Mouse (Mus musculus) telencephalon, adult 2 months (tissue): ENCODE data around the gene Disp3.

ENCODE experiments used
- DNase-seq: peaks from one replicate; pipeline ENCODE4 v3.0.0-alpha.2; 2011; ENCODE audit warnings: low read depth, low spot score

Disp3 gene

DNA sequence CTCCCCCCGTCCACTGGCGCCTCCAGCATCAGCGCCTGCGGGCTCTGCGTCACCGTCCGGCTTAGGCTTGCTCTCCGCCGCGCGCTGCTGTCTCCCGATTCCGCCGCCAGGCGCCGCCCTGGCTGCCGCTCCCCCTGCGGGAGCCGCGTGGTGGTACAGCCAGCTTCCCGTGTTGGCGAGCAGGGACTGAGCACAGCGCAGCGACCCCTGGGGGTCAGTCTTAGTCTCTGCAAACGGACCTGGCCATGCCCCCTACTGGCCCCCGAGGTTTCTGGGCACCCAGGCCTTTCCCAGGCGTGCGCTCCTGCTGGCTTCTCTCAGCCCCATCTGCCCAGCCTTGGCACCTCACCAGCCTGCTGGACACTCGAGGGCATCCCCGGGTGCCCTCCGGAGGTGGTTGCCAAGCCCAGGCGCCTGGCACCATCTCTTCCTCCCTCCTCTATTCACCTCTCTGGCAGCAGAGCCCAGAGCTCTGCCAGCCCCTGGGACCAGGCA is 337 bp upstream of the Disp3 start:
- DNase-seq = peak; percentile 87

GRCm38 (mm10) chr4:148287041-148287440 is 724 bp downstream of the Disp3 start:
- DNase-seq = no peak

- DNase-seq = no peak
Observed at GRCm38 (mm10) chr4:148286226-148287031, 1.3 kb downstream of the Disp3 start.

DNA sequence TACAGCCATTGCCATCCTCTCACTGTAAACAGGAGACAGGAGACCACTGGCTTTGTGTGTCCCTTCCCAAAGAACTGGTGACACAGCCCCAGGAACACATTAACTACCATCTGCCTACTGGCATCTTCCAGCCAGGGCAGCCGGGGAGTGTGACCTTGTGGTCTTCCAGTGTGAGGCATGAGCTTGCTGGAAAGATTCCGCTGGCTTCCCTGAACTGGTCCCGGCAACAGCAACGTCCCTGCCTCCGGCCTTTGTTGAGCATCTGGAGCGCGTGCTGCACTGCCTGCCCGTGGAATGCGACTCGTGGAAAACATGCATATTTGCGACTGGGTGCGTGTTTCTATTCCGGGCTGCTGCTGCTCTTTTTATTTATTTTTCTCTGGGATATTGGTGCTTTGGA is 3.5 kb downstream of the Disp3 start:
- no peak for DNase-seq

DNA sequence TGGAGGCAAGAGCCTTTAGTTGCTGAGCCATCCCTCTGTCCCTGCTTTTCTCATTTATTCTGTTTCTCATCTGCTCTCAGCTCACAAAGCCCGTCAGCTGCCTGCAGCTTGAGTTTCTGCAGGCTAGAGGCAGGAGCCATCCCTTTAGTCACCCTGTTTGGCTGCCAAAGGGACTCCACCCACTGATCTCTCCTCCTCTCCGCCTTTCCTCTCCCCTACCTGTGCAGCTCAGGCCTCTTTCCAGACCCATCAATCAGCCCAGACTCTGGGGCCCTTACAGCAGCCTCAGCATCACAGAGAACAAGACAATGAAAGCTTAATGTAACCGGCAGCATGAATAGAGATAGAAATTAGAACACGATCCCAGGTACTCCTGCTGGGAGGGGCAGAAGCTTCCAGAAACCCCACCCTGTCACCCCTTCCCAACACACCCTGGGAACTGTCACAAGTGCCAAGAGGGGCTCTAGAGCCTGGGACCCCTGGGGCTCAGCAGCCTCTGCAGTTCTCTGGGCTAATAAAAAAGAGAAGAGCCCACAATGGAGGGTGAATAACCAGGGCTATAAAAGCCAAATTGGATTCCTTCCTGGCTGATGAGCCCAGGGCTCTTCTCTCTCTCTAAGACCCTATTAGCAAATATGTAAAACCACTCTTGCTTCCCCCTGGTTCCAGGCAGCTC is 10.8 kb downstream of the Disp3 start:
- no peak for DNase-seq

GRCm38 (mm10) chr4:148274671-148275070 is 13.1 kb downstream of the Disp3 start:
- no peak for DNase-seq

DNA sequence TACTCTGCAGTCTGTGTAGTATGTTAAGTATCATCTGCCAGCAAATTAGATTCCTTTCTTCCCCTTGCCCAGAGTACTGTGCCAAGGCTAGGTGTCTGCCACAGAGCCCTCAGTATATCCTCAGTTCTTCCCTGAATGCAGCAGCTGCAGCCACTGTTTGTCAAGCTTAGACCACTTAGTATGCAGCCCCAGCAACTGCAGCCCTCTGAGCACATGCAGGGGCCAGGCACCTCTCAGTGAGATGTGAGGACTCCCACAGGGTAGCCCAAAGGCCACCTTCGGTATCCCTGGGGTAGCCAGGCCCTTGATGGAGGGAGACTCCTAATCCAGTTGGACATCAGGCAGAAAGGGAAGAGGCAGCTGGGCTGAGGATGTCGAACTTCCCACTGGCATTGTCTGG is 14.5 kb downstream of the Disp3 start:
- DNase-seq = no peak

GRCm38 (mm10) chr4:148271656-148272055 is 16.1 kb downstream of the Disp3 start:
- no peak for DNase-seq

GRCm38 (mm10) chr4:148266973-148267507 is 20.7 kb downstream of the Disp3 start:
- no peak for DNase-seq

DNA sequence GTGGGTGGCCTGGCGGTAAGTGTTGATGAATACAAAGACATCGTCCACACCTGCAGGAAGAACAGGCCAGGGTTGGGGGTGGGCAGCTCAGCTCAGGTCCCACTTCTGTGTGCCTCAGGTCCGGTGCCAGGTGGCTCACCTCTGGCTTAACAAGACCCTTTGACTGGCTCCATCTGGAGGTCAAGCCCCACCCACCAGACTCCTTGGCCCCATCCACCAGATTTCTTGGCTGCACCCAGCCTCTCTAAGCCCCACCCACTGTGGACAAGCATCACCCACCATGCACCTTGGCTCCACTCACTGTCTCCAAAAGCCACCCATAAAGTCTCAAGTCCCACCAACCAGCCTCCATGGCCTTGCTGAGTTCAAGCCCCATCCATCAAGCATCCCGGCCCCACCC is 27.8 kb downstream of the Disp3 start:
- DNase-seq = no peak

DNA sequence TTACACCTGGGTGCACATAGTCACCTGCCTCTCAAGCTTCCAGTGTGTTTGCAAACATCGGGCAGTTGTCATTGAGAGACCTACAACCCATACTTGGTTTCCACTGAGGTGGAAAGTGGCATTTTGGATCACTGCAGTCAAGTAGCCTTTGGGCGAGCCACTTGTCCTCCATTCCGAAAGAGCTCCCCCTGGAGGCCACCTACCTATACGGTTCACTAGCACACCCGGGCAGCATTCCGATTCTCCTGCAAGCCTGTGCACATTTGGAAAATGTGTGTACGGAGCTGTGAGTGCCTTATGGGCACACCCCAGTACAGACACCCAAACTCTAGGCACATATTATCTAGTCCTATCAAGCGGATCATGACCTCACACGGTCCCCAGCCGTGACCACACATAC is 38.4 kb downstream of the Disp3 start:
- DNase-seq = no peak

- DNase-seq = no peak
Observed at GRCm38 (mm10) chr4:148240387-148240786, 47.4 kb downstream of the Disp3 start.

GRCm38 (mm10) chr4:148239474-148240130 is 48.2 kb downstream of the Disp3 start:
- no peak for DNase-seq

DNA sequence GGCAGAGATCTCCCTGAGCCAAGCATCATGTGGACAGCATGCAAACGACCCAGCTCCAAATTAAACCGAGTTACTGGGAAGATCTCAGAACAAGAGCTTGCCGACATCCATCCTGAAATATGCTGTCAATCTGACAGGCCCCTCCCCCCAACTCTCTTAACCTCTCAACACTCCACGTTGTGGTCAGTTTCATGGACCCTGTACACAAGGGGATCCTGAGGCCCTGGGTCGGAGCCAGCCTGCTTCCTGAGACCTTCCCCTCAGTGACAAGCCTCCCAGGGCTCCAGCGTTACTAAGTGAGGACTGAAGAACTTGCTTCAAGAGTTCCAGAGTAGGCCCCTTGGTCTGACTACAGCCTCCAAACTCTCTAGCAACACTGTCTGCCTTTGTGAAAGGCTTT is 48.8 kb downstream of the Disp3 start:
- no peak for DNase-seq

GRCm38 (mm10) chr4:148238218-148238617 is 49.5 kb downstream of the Disp3 start:
- no peak for DNase-seq

- DNase-seq = no peak
Observed at GRCm38 (mm10) chr4:148236664-148237063, 51.1 kb downstream of the Disp3 start.

- DNase-seq = no peak
Observed at GRCm38 (mm10) chr4:148233061-148233460, 54.7 kb downstream of the Disp3 start.

GRCm38 (mm10) chr4:148232615-148233014 is 55.1 kb downstream of the Disp3 start:
- no peak for DNase-seq

DNA sequence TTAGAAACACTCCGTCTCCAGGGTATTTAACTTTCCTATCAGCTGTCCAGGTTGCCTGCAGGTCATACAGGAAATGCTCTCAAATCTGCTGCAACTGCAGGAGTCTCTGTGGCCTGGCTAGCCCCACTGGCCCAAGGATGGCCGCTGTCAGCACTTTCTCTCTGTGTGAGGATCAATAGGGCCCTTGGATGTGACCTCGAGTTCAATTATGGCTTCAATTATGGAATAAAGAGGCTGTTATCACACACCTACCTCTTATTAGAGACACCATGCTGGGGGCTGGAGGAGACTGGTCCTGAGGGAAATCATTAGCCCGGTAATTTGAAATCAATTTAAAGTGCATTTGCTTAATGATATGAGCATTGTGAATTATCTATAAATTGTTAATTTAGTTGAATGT is 55.6 kb downstream of the Disp3 start:
- no peak for DNase-seq

- no peak for DNase-seq
Observed at GRCm38 (mm10) chr4:148229646-148230045, 58.1 kb downstream of the Disp3 start.

- no peak for DNase-seq
Observed at GRCm38 (mm10) chr4:148222983-148223382, 64.8 kb downstream of the Disp3 start.

DNA sequence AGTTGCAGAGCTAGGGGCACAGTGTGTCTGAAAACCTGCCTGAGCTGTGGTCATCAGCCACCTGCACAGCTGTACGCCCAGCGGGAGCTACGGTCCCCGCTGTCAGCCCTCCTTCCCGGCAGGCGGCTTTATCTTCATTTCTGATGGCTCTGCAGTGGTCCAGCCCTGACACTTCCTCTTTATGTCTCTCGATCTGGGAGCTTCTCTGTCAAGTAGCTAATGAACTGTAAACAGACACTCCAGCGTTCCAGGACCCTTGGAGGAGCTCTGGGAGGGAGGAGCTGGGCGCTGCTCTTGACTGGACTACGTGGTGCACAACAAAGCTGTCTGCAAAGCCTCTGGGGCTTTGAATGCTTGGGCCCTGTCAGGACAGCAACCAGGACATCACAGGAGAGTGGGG is 67.1 kb downstream of the Disp3 start:
- no peak for DNase-seq
